Mouse (Mus musculus): Measurements from ENCODE around the gene Coro6. TPM values are rescaled to one million over a fixed set of nuclear protein-coding genes. Genes with fewer than 3 reads are reported as not detected.

Coro6 gene
- polyA plus RNA-seq, 1 experiment from 2014 or later = 18.0 TPM

- no peak for TF ChIP-seq CTCF (IDR thresholded peaks at IDR 0.05)
- in situ Hi-C loops (cut with MboI; ENCODE audit: low pct_unique_long_range_greater_than_20kb) = loop anchor here (25.0 kb wide), 1 partner anchor 305 kb away; no protein-coding TSS in a partner anchor
- ChIA-PET CTCF (interaction anchor here (0.8 to 2.4 kb wide), 7 partner anchors 8 to 122 kb away, joined by 3 to 12 read pairs (median 8); no protein-coding TSS in a partner anchor), POLR2A (interaction anchor here (0.9 to 1.4 kb wide), 3 partner anchors 11 to 100 kb away, joined by 3 to 4 read pairs (median 3); partner anchors contain the start of gene Taok1)
- DNase-seq (ENCODE audit: low read depth, low spot score) = no peak
- ATAC-seq = no peak
- H3K27me3 ChIP-seq = no peaks in the 10 kb centered on the region
Measured at GRCm38 (mm10) chr11:77507426-77507825, 45.2 kb downstream of the Coro6 start.

GRCm38 (mm10) chr11:77508068-77509021 is 46.1 kb downstream of the Coro6 start:
- no peaks in the 10 kb centered on the region for H3K27me3 ChIP-seq
- peak; percentile 58 for ATAC-seq
- POLR2A ChIA-PET = interaction anchor here (0.9 to 1.4 kb wide), 4 partner anchors 12 to 99 kb away, joined by 3 to 7 read pairs (median 4); partner anchors contain the start of gene Taok1
- CTCF ChIA-PET = interaction anchor here (0.7 to 2.4 kb wide), 12 partner anchors 8 to 121 kb away, joined by 3 to 12 read pairs (median 4); partner anchors contain the start of gene Gm10392
- TF ChIP-seq CTCF (IDR thresholded peaks at IDR 0.05) = no peak
- DNase-seq (ENCODE audit: low read depth, low spot score) = no peak
- in situ Hi-C loops (cut with MboI; ENCODE audit: low pct_unique_long_range_greater_than_20kb) = loop anchor here (25.0 kb wide), 1 partner anchor 304 kb away; no protein-coding TSS in a partner anchor

GRCm38 (mm10) chr11:77511336-77511735 is 49.1 kb downstream of the Coro6 start:
- CTCF ChIA-PET = interaction anchor here (0.9 to 2.4 kb wide), 3 partner anchors 11 to 119 kb away, joined by 4 to 12 read pairs (median 4); no protein-coding TSS in a partner anchor
- ATAC-seq (no peak), DNase-seq (ENCODE audit: low read depth, low spot score) (no peak)
- no peak for TF ChIP-seq CTCF (IDR thresholded peaks at IDR 0.05)
- POLR2A ChIA-PET = no interaction called here
- peaks cover 4% of the 10 kb centered on the region for H3K27me3 ChIP-seq
- in situ Hi-C loops (cut with MboI; ENCODE audit: low pct_unique_long_range_greater_than_20kb) = loop anchor here (5.0 to 25.0 kb wide), 2 partner anchors 101 to 301 kb away; no protein-coding TSS in a partner anchor

GRCm38 (mm10) chr11:77512891-77513810 is 50.9 kb downstream of the Coro6 start:
- no peak for DNase-seq (ENCODE audit: low read depth, low spot score)
- in situ Hi-C loops (cut with MboI; ENCODE audit: low pct_unique_long_range_greater_than_20kb) = loop anchor here (5.0 to 25.0 kb wide), 2 partner anchors 99 to 299 kb away; no protein-coding TSS in a partner anchor

GRCm38 (mm10) chr11:77513811-77514170 is 51.6 kb downstream of the Coro6 start:
- CTCF ChIA-PET = no interaction called here
- DNase-seq (ENCODE audit: low read depth, low spot score) = no peak
- H3K27me3 ChIP-seq = peaks cover 4% of the 10 kb centered on the region
- in situ Hi-C loops (cut with MboI; ENCODE audit: low pct_unique_long_range_greater_than_20kb) = loop anchor here (5.0 to 25.0 kb wide), 2 partner anchors 99 to 299 kb away; no protein-coding TSS in a partner anchor
- no peak for TF ChIP-seq CTCF (IDR thresholded peaks at IDR 0.05)
- no peak for ATAC-seq
- POLR2A ChIA-PET = interaction anchor here (0.6 to 1.6 kb wide), 2 partner anchors 26 to 94 kb away, joined by 3 read pairs; partner anchors contain the start of gene Taok1

More at GRCm38 (mm10) chr11:77512891-77513810, 50.9 kb downstream of the Coro6 start:
- peaks cover 4% of the 10 kb centered on the region for H3K27me3 ChIP-seq
- ATAC-seq = peak; percentile 38
- CTCF ChIA-PET = interaction anchor here (0.7 to 1.4 kb wide), 2 partner anchors 12 to 14 kb away, joined by 3 to 5 read pairs; no protein-coding TSS in a partner anchor
- TF ChIP-seq CTCF (IDR thresholded peaks at IDR 0.05) = no peak
- POLR2A ChIA-PET = interaction anchor here (0.6 to 1.6 kb wide), 3 partner anchors 10 to 94 kb away, joined by 3 to 4 read pairs (median 3); partner anchors contain the start of gene Taok1

- no peak for TF ChIP-seq CTCF (IDR thresholded peaks at IDR 0.05)
- DNase-seq (ENCODE audit: low read depth, low spot score) = no peak
- in situ Hi-C loops (cut with MboI; ENCODE audit: low pct_unique_long_range_greater_than_20kb) = loop anchor here (5.0 to 25.0 kb wide), 2 partner anchors 98 to 298 kb away; no protein-coding TSS in a partner anchor
- ATAC-seq = no peak
- H3K27me3 ChIP-seq = peaks cover 4% of the 10 kb centered on the region
- ChIA-PET CTCF (no interaction called here), POLR2A (interaction anchor here (0.6 kb wide), 1 partner anchor 93 kb away, joined by 3 read pairs; the partner anchor contains the start of gene Taok1)
Measured at GRCm38 (mm10) chr11:77514281-77514831, 52.1 kb downstream of the Coro6 start.

- POLR2A ChIA-PET = no interaction called here
- no peak for DNase-seq (ENCODE audit: low read depth, low spot score)
- ATAC-seq = peak; percentile 29
- peaks cover 4% of the 10 kb centered on the region for H3K27me3 ChIP-seq
- in situ Hi-C loops (cut with MboI; ENCODE audit: low pct_unique_long_range_greater_than_20kb) = loop anchor here (5.0 to 25.0 kb wide), 2 partner anchors 97 to 297 kb away; no protein-coding TSS in a partner anchor
- TF ChIP-seq CTCF (IDR thresholded peaks at IDR 0.05) = no peak
- CTCF ChIA-PET = no interaction called here
Measured at GRCm38 (mm10) chr11:77514832-77515636, 52.8 kb downstream of the Coro6 start, which contains the start of gene Abhd15. TSS of gene Abhd15 (plus strand) at chr11:77515121.

- DNase-seq (ENCODE audit: low read depth, low spot score) (no peak), ATAC-seq (no peak)
- no peak for TF ChIP-seq CTCF (IDR thresholded peaks at IDR 0.05)
- ChIA-PET CTCF (no interaction called here), POLR2A (no interaction called here)
- peaks cover 4% of the 10 kb centered on the region for H3K27me3 ChIP-seq
- in situ Hi-C loops (cut with MboI; ENCODE audit: low pct_unique_long_range_greater_than_20kb) = loop anchor here (25.0 kb wide), 1 partner anchor 296 kb away; no protein-coding TSS in a partner anchor
Measured at GRCm38 (mm10) chr11:77515637-77516552, 53.7 kb downstream of the Coro6 start, which contains the start of gene Trp53i13. TSS of gene Trp53i13 (minus strand) at chr11:77515980.
